Mouse (Mus musculus) neural tube, embryonic 12.5 days (tissue): Measurements from ENCODE around the gene Phactr1. TPM values are rescaled to one million over a fixed set of nuclear protein-coding genes. Genes with fewer than 3 reads are reported as not detected.

Experiments
- ATAC-seq: fragments of 200-750 bp; cut with Nextera tagmentation; 2 replicates; pipeline ENCODE4 v1.8.0; 2017; ENCODE audit warnings: low read depth, mild to moderate bottlenecking, moderate TSS enrichment, moderate library complexity; ENCODE audit not compliant: low FRiP score
- H3K27ac ChIP-seq: fragments of 300-500 bp; sonication (generic); 2 replicates; pipeline ENCODE4 v1.5.1; 2016
- H3K27me3 ChIP-seq: fragments of 300-500 bp; sonication (generic); replicated peaks from 2 replicates; pipeline ENCODE4 v1.6.1; 2016; ENCODE audit warnings: mild to moderate bottlenecking
- H3K36me3 ChIP-seq: fragments of 300-500 bp; sonication (generic); 2 replicates; pipeline ENCODE4 v1.6.1; 2016; ENCODE audit warnings: mild to moderate bottlenecking
- H3K4me1 ChIP-seq: fragments of 300-500 bp; sonication (generic); 2 replicates; pipeline ENCODE4 v1.6.1; 2016
- H3K4me2 ChIP-seq: fragments of 300-500 bp; sonication (generic); replicated peaks from 2 replicates; pipeline ENCODE4 v1.6.1; 2016; ENCODE audit warnings: mild to moderate bottlenecking
- H3K4me3 ChIP-seq: fragments of 300-500 bp; sonication (generic); 2 replicates; pipeline ENCODE4 v1.5.1; 2016
- H3K9ac ChIP-seq: fragments of 300-500 bp; sonication (generic); 2 replicates; pipeline ENCODE4 v1.6.1; 2016; ENCODE audit warnings: mild to moderate bottlenecking
- H3K9me3 ChIP-seq: fragments of 300-500 bp; sonication (generic); 2 replicates; pipeline ENCODE4 v1.6.1; 2016; ENCODE audit warnings: mild to moderate bottlenecking
- WGBS: fragments of 180-500 bp; shearing (Covaris S2); methylation state at CpG from one replicate; pipeline ENCODE4 v1.1.7; 2016; 5-methylcytosine and 5-hydroxymethylcytosine counted together
- polyA plus RNA-seq: library from polyadenylated mRNA; unstranded; fragments of >200 nt; fragmentation: Nextera tagmentation; extraction: Ambion mirVana; gene quantifications from 2 replicates; pipeline ENCODE4 v1.2.1, GENCODE M21; 2016

The Phactr1 gene
- polyA plus RNA-seq: 34.3 and 47.5 TPM in 2 replicates

DNA sequence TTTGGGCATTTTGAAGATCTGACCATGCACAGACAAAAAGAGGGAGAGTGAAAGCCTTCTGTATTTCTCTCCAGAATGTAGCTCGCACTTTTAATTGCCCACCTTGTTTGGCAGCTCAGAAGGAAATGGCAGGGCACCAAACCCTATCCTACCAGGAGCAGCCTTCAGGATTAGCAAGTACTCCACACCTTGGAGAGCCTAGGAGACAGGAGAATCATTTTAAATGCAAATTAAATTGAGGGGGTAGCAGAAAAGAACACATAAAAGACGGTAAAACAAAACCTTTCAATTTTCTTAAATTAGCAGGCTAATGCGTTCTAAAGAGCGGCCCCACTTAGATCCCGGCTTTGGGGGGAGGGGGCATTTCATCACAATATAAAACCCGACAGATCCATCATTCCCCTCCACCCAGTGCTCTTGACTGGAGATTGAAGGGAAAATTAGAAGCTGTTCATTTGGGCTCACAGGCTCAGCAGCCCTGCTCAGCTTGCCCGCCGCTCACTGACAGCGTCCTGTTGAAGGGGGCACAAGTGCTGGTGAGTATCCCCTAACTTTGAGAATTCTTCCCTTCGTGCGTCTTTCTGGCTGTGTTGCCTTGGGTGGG, at the start of gene Phactr1:
Phactr1 (plus strand) TSS at position 233 of the 604 bp plus-strand sequence.
- Histone ChIP-seq H3K9me3 (no peaks in the 10 kb centered on the region), H3K4me3 (no peak within 1 kb of the TSS), H3K9ac (no peak within 1 kb of the TSS), H3K4me2 (peak within 1 kb of the TSS; percentile 22; the same call in 1 of the 2 replicates), H3K27ac (no peak within 1 kb of the TSS), H3K4me1 (no peaks in the 10 kb centered on the region), H3K27me3 (no peaks in the 10 kb centered on the region), H3K36me3 (no peaks in the 10 kb centered on the region)
- 14% methylated on average over 11 of the region's 11 CpGs for WGBS
- no peak for ATAC-seq

- Histone ChIP-seq H3K4me3 (no peak overlapping the region), H3K27ac (no peak overlapping the region), H3K9me3 (no peaks in the 10 kb centered on the region), H3K4me1 (no peaks in the 10 kb centered on the region), H3K27me3 (no peaks in the 10 kb centered on the region), H3K9ac (no peak overlapping the region), H3K36me3 (no peaks in the 10 kb centered on the region), H3K4me2 (no peak overlapping the region)
- 94% methylated on average over 2 of the region's 2 CpGs for WGBS
- no peak for ATAC-seq
These were observed 45.5 kb upstream of the Phactr1 start for GRCm38 (mm10) chr13:42634908-42635307.

DNA sequence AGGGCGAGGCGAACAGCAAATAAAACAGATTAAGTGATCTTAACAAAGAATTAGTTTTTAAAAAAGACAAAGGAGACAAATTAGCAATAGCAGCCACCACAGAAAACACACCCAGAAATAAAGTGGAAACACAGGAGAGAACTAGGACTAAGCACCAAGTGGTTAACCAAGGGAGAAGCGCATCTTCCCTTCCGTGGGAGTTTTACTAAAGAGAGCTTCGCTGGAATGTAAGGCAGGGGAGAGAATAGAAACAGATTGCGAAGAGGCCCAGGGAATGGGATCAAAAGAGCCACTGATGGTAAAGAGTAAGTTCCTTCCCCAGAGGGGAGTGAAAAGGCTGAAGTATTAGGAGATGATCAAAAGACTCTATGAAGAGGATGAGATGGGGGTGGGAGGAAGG, 30.2 kb upstream of the Phactr1 start:
- H3K36me3 ChIP-seq: no peaks in the 10 kb centered on the region
- H3K9me3 ChIP-seq: no peaks in the 10 kb centered on the region
- H3K4me1 ChIP-seq: no peaks in the 10 kb centered on the region
- no peak overlapping the region for H3K4me3 ChIP-seq
- no peak overlapping the region for H3K4me2 ChIP-seq
- no peak overlapping the region for H3K27ac ChIP-seq
- ATAC-seq: no peak
- no peaks in the 10 kb centered on the region for H3K27me3 ChIP-seq
- WGBS: 72% methylated on average over 6 of the region's 6 CpGs
- H3K9ac ChIP-seq: no peak overlapping the region

GRCm38 (mm10) chr13:42656643-42657315, 23.6 kb upstream of the Phactr1 start:
- H3K9me3 ChIP-seq: no peaks in the 10 kb centered on the region
- ATAC-seq: no peak
- WGBS: 60% methylated on average over 7 of the region's 7 CpGs

GRCm38 (mm10) chr13:42671651-42672290, 8.7 kb upstream of the Phactr1 start:
- Histone ChIP-seq H3K9ac (no peak overlapping the region), H3K9me3 (no peaks in the 10 kb centered on the region), H3K4me3 (no peak overlapping the region), H3K36me3 (no peaks in the 10 kb centered on the region), H3K4me1 (no peaks in the 10 kb centered on the region), H3K27me3 (no peaks in the 10 kb centered on the region), H3K27ac (no peak overlapping the region), H3K4me2 (no peak overlapping the region)
- no peak for ATAC-seq
- WGBS: 62% methylated on average over 10 of the region's 10 CpGs

More at GRCm38 (mm10) chr13:42656643-42657315, 23.6 kb upstream of the Phactr1 start:
- H3K36me3 ChIP-seq: no peaks in the 10 kb centered on the region
- no peaks in the 10 kb centered on the region for H3K27me3 ChIP-seq
- no peak overlapping the region for H3K4me2 ChIP-seq
- no peak overlapping the region for H3K4me3 ChIP-seq
- no peaks in the 10 kb centered on the region for H3K4me1 ChIP-seq
- no peak overlapping the region for H3K27ac ChIP-seq
- H3K9ac ChIP-seq: no peak overlapping the region

- no peaks in the 10 kb centered on the region for H3K27me3 ChIP-seq
- H3K4me3 ChIP-seq: no peak overlapping the region
- no peak overlapping the region for H3K27ac ChIP-seq
- H3K4me1 ChIP-seq: no peaks in the 10 kb centered on the region
- ATAC-seq: no peak
- no peaks in the 10 kb centered on the region for H3K36me3 ChIP-seq
- H3K4me2 ChIP-seq: no peak overlapping the region
- H3K9me3 ChIP-seq: no peaks in the 10 kb centered on the region
- H3K9ac ChIP-seq: no peak overlapping the region
- WGBS: 82% methylated on average over 9 of the region's 9 CpGs
These were observed 876 bp downstream of the Phactr1 start for GRCm38 (mm10) chr13:42681299-42681698.

DNA sequence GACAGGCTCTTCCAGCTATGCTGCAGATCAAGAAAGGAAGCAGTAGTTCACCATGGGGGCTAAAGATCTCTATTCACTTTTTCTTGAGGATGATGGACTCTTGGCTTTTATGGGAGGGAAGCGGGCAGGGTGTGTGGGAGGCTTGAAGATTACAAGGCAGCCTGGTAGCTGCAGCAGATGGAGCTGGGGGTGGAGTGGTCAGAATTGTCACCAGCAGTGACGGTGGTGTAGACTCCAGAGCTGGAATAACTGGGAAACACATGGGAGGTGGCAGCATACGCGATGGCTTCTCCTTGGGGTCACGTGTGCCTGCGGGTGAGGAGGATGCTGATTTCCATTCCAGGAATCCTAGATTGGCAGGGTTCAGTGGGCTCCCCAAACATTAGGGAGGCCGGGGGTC, 3.8 kb downstream of the Phactr1 start:
- Histone ChIP-seq H3K9me3 (no peaks in the 10 kb centered on the region), H3K4me2 (no peak overlapping the region), H3K9ac (no peak overlapping the region), H3K27me3 (no peaks in the 10 kb centered on the region), H3K4me3 (no peak overlapping the region), H3K4me1 (no peaks in the 10 kb centered on the region), H3K27ac (no peak overlapping the region), H3K36me3 (no peaks in the 10 kb centered on the region)
- no peak for ATAC-seq
- 92% methylated on average over 7 of the region's 7 CpGs for WGBS

DNA sequence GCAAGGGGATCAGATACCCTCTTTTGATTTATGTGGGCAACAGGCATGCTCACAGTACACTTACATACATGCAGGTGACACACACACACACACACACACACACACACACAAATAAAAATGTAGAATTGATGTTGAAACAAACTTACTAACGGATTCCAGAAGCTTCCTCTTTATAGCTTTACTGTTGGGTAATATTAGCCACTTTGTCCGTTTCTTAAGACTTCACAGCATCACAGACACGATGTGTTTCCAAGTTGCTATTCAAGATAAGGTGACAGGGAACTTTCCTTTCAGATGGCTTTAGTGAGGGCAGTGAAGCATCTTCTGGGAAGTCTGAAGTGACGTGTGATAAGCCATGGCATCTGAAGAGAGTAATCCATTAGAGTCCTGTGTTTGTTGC, 11.8 kb downstream of the Phactr1 start:
- no peak overlapping the region for H3K9ac ChIP-seq

DNA sequence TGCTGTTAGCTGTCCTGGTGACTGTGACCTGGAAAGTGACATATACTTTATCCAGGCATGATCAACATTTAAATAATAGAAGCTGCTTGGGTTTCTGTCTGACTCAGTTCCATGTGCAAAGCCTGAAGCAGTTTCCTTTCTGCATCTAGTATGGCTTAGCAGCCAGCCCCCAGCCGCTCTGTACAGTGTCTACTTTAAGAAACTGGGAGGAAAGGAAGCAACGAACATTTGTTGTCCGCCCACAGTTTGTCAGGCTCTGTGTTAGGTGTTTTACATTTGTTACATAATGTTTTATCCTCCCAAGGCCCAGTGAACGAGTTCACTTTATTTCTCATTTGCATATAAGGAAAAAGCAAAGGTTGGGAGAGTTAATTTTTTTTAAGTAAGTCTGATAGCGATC, 16.2 kb downstream of the Phactr1 start:
- Histone ChIP-seq H3K4me2 (no peak overlapping the region), H3K4me1 (no peaks in the 10 kb centered on the region), H3K36me3 (no peaks in the 10 kb centered on the region), H3K9me3 (no peaks in the 10 kb centered on the region), H3K27me3 (no peaks in the 10 kb centered on the region), H3K27ac (no peak overlapping the region), H3K9ac (no peak overlapping the region), H3K4me3 (no peak overlapping the region)
- ATAC-seq: no peak
- 88% methylated on average over 5 of the region's 5 CpGs for WGBS

More for the DNA sequence above, 11.8 kb downstream of the Phactr1 start:
- H3K36me3 ChIP-seq: no peaks in the 10 kb centered on the region
- no peak overlapping the region for H3K4me2 ChIP-seq
- H3K27me3 ChIP-seq: no peaks in the 10 kb centered on the region
- ATAC-seq: no peak
- no peaks in the 10 kb centered on the region for H3K9me3 ChIP-seq
- no peak overlapping the region for H3K27ac ChIP-seq
- no peaks in the 10 kb centered on the region for H3K4me1 ChIP-seq
- 82% methylated on average over 4 of the region's 4 CpGs for WGBS
- H3K4me3 ChIP-seq: no peak overlapping the region

DNA sequence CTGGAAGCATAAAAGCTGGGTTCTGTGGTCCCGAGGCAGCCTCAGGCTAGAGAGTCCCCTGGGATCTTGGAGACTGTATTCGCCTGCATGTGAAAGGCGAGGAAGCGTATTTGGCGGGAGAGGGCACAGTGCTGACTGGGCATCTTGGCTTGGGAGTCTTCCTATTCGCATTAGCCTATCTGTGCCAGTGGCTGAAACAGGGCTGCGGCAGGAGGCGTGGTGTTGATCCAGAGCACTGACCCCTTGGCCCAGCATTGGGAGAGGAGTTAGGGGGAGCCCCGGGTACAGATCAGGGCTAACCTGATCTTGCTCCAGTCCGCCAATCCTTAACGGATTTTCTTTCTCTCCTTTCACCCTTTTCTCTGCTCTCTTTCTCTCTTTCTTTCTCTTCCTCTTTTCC, 28.7 kb downstream of the Phactr1 start:
- Histone ChIP-seq H3K27ac (0 out of 2 replicates have a peak overlapping the region, but pooled peaks have one; percentile 26), H3K4me2 (peak overlapping the region; percentile 84), H3K27me3 (0 out of 2 replicates have a peak, but pooled peaks cover 4% of the 10 kb centered on the region), H3K9ac (peak overlapping the region; percentile 75), H3K9me3 (no peaks in the 10 kb centered on the region), H3K4me3 (peak overlapping the region; percentile 66), H3K36me3 (no peaks in the 10 kb centered on the region), H3K4me1 (peaks cover 15% of the 10 kb centered on the region)
- ATAC-seq: peak; percentile 85
- WGBS: 3% methylated on average over 11 of the region's 11 CpGs

DNA sequence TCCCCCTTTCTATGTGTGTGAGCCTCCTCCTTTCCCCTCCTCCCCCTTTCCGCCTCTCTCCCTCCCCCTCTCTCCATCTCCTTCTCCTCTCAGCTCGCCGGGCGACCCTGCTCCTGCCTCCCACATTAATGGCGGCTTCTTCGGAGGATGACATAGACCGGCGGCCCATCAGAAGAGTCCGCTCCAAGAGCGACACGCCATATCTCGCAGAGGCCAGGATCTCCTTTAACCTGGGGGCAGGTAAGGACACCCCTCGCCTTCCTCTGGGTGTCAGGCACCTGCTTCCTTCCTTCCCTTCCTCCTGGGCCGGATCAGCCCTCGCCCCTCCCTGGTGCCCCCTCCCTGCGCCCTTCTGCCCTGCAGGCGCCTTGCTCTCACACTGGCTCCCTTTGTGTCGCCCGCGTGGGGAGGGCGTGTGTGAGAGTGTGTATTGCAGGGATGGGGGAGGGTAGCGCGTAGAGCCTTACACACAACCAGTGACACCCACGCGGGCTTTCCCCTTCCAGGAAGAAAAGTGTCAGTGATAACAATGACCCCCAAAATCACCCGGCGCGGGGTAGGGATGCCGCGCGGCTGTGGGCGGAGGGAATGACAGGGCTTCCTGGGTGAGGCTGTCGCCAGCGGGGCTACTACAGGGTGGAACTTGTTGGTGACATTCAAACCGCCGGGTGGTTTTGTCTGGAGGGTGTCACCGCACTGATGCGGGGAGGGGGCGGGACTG, 29.3 kb downstream of the Phactr1 start:
- peak; percentile 93 for ATAC-seq

GRCm38 (mm10) chr13:42711510-42711909, 31.1 kb downstream of the Phactr1 start:
- H3K4me1 ChIP-seq: peaks cover 15% of the 10 kb centered on the region
- H3K27me3 ChIP-seq: 0 out of 2 replicates have a peak, but pooled peaks cover 4% of the 10 kb centered on the region
- H3K36me3 ChIP-seq: no peaks in the 10 kb centered on the region
- H3K27ac ChIP-seq: no peak overlapping the region
- peak overlapping the region; percentile 84 for H3K4me2 ChIP-seq
- no peaks in the 10 kb centered on the region for H3K9me3 ChIP-seq
- ATAC-seq: no peak
- 39% methylated on average over 2 of the region's 2 CpGs for WGBS
- no peak overlapping the region for H3K9ac ChIP-seq
- H3K4me3 ChIP-seq: no peak overlapping the region

More for the DNA sequence above, 29.3 kb downstream of the Phactr1 start:
- H3K4me1 ChIP-seq: peaks cover 15% of the 10 kb centered on the region
- peak overlapping the region; percentile 84 for H3K4me2 ChIP-seq
- H3K9me3 ChIP-seq: no peaks in the 10 kb centered on the region
- H3K27me3 ChIP-seq: 0 out of 2 replicates have a peak, but pooled peaks cover 4% of the 10 kb centered on the region
- H3K27ac ChIP-seq: peak overlapping the region; percentile 26; the same call in 1 of the 2 replicates
- no peaks in the 10 kb centered on the region for H3K36me3 ChIP-seq
- peak overlapping the region; percentile 66 for H3K4me3 ChIP-seq
- 1% methylated on average over 39 of the region's 39 CpGs for WGBS
- peak overlapping the region; percentile 75 for H3K9ac ChIP-seq
